Mouse (Mus musculus): ENCODE measurements around the gene Sox1.

DNA sequence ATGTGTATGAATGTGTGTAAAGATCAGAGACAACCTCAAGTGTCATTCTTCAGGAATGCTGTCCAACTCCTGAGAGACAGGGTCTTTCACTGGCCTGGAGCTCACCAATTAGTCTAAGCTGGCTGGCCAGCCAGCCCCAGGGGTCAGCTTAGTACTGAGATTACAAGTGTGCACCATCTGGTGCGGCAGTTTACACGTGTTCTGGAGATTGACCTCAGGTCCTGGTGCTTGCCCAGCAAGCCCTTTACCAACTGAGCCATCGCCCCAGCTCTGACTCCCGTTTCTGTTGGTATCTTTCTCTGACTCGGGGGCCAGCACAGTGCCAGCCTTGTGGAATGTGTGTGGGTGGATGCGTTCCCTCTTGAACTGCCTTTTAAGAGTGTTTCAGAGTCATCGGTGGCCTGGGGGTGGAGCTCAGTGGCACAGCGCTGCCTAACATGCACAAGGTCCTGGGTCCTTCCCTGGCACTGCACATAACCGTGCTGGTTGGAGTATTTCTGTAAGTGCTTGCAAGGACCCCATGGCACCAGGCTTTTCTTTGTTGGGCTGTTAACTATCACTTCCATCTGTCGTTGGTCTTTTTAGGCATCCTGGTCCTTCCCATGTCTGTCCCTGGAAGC lies 40.6 kb upstream of the Sox1 start:
- TF ChIP-seq CTCF (IDR thresholded peaks at IDR 0.05; ENCODE audit: low read depth) = no peak
- no peak for TF ChIP-seq EP300 (optimal IDR thresholded peaks at IDR 0.05)

Measured in stomach, postnatal 0 days (tissue).